Mouse (Mus musculus) stomach, postnatal 0 days (tissue): Measurements from ENCODE around the gene Mpc1. TPM values are rescaled to one million over a fixed set of nuclear protein-coding genes. Genes with fewer than 3 reads are reported as not detected.

Experiments
- ATAC-seq: fragments of 200-750 bp; cut with Nextera tagmentation; 2 replicates; pipeline ENCODE4 v1.8.0; 2017; ENCODE audit not compliant: low FRiP score, low TSS enrichment
- DNase-seq: peaks from one replicate; pipeline ENCODE4 v3.0.0-alpha.2; 2016; ENCODE audit warnings: low spot score
- H3K27ac ChIP-seq: fragments of 300-500 bp; sonication (generic); replicated peaks from 2 replicates; pipeline ENCODE4 v1.5.1; 2014; ENCODE audit warnings: mild to moderate bottlenecking, control low read depth
- H3K27me3 ChIP-seq: fragments of 300-500 bp; sonication (generic); 2 replicates; pipeline ENCODE4 v1.6.1; 2014; ENCODE audit warnings: low read length; ENCODE audit not compliant: control insufficient read depth, insufficient read depth
- H3K36me3 ChIP-seq: fragments of 300-500 bp; sonication (generic); 2 replicates; pipeline ENCODE4 v1.6.1; 2014; ENCODE audit warnings: low read length, mixed read lengths; ENCODE audit not compliant: control insufficient read depth, insufficient read depth
- H3K4me1 ChIP-seq: fragments of 300-500 bp; sonication (generic); replicated peaks from 2 replicates; pipeline ENCODE4 v1.6.1; 2014; ENCODE audit warnings: antibody characterized with exemption; ENCODE audit not compliant: control insufficient read depth, insufficient read depth
- H3K4me2 ChIP-seq: fragments of 300-500 bp; sonication (generic); replicated peaks from 2 replicates; pipeline ENCODE4 v1.6.1; 2014; ENCODE audit warnings: low read depth, mild to moderate bottlenecking, control low read depth, moderate library complexity
- H3K4me3 ChIP-seq: fragments of 300-500 bp; sonication (generic); 2 replicates; pipeline ENCODE4 v1.5.1; 2014; ENCODE audit warnings: low read depth, low read length, control low read depth
- H3K9ac ChIP-seq: fragments of 300-500 bp; sonication (generic); 2 replicates; pipeline ENCODE4 v1.6.1; 2014; ENCODE audit warnings: mild to moderate bottlenecking, low read length, control low read depth, mixed read lengths
- H3K9me3 ChIP-seq: fragments of 300-500 bp; sonication (generic); 2 replicates; pipeline ENCODE4 v1.6.1; 2016; ENCODE audit warnings: low read length; ENCODE audit not compliant: control insufficient read depth
- CTCF ChIP-seq: IDR thresholded peaks from 2 replicates; pipeline ENCODE4 v1.5.1; 2016; ENCODE audit warnings: antibody characterized with exemption, low read depth, mild to moderate bottlenecking, moderate library complexity
- EP300 ChIP-seq: optimal IDR thresholded peaks from 2 replicates; pipeline ENCODE3; 2016; ENCODE audit warnings: antibody characterized with exemption
- WGBS: fragments of 180-500 bp; shearing (Covaris S2); extraction: QIAGEN DNeasy Blood & Tissue Kit; methylation state at CpG from one replicate; pipeline ENCODE4 v1.1.7; 2014; 5-methylcytosine and 5-hydroxymethylcytosine counted together
- polyA plus RNA-seq: library from polyadenylated mRNA; unstranded; fragments of >200 nt; fragmentation: Nextera tagmentation; extraction: Ambion mirVana; gene quantifications from 2 replicates; pipeline ENCODE4 v1.2.1, GENCODE M21; 2015

The Mpc1 gene
- polyA plus RNA-seq, 1 experiment from 2014 or later, result 292 TPM

DNA sequence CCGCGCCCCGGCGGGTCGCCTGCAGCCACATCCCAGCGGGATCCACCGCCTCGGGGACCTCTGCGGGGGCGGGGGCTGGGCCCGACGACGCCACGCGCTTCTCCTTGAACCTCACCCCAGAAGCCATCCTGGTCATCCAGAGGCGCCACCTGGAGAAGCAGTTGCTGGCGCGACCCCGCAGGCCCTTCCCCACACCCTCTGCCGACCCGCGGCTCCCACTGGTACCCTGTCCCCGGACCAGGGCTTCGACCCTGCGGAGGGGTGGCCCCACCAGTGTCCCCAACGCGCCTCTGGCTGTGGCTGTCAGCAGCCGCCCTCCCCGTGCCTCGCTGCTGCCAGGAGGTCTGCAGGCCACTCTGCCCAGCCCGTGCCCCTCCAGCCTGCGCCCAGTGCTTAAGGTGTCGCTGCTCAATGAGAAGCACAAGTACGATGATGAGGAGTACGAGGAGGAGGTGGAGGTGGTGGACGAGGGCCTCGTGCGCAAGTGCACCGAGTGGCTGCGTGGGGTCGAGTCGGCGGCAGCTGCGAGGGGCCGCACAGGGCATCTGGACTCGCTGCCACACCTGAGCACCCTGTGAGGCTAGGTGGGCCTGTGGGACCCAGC is 58.8 kb downstream of the Mpc1 start:
- Histone ChIP-seq H3K36me3 (no peaks in the 10 kb centered on the region), H3K4me3 (peak overlapping the region; percentile 54), H3K4me2 (peak overlapping the region; percentile 97), H3K9me3 (no peaks in the 10 kb centered on the region), H3K27ac (no peak overlapping the region), H3K27me3 (peaks cover 8% of the 10 kb centered on the region), H3K4me1 (peaks cover 6% of the 10 kb centered on the region), H3K9ac (peak overlapping the region; percentile 54)
- DNase-seq (no peak), ATAC-seq (peak; percentile 32; the same call in 1 of the 2 replicates)
- WGBS, result 21% methylated on average over 41 of the region's 46 CpGs
- no peak for TF ChIP-seq CTCF
- TF ChIP-seq EP300, result no peak

DNA sequence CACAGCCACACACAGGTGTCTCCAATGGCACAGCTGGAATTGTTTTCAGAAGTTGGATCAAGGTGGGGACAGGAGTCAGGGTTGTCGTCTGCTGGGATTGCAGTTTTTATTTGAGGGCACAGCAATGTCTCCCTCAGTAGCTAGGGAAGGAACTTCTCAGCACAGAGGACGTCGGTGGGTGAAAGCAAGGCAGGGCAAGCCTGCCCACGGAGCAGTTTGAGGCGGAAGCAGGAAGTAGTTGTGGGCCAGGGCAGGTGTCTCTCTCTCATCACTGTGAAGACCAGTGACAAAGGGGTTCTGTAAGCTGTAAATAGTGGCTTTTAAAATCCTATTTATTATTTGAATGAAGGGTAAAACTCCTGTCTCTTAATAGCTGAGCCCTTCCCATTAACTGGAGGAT is 60.0 kb downstream of the Mpc1 start:
- Histone ChIP-seq H3K4me2 (no peak overlapping the region), H3K4me3 (no peak overlapping the region), H3K36me3 (no peaks in the 10 kb centered on the region), H3K27ac (no peak overlapping the region), H3K9ac (no peak overlapping the region), H3K27me3 (peaks cover 8% of the 10 kb centered on the region), H3K9me3 (no peaks in the 10 kb centered on the region), H3K4me1 (peaks cover 6% of the 10 kb centered on the region)
- TF ChIP-seq CTCF (no peak), EP300 (no peak)
- ATAC-seq (peak; percentile 70; the same call in 1 of the 2 replicates), DNase-seq (peak; percentile 37)
- WGBS, result 27% methylated on average over 5 of the region's 5 CpGs

DNA sequence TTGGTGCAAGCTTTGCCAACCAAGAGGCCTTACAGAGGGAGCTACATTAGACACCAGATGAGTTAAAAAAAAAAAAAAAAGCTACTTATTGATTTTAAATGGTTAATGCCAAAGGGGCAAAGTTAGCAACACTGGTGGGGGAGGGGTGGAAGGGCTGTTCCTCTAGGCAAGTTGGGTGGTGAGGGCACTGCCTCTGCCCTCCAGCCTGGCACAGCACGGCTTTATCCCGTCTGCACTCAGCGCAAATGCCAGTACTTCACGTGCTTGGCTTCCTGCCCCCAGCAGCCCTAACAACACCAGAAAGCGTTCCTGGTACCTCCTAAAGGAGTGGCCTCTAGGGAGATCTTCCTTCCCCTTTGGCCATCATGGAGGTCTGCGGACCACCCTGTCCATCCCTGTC is 60.7 kb downstream of the Mpc1 start:
- no peaks in the 10 kb centered on the region for H3K9me3 ChIP-seq
- DNase-seq (peak; percentile 45), ATAC-seq (no peak)
- 64% methylated on average over 6 of the region's 6 CpGs for WGBS
- H3K4me1 ChIP-seq, result peaks cover 6% of the 10 kb centered on the region
- peaks cover 8% of the 10 kb centered on the region for H3K27me3 ChIP-seq
- TF ChIP-seq EP300 (no peak), CTCF (no peak)
- no peak overlapping the region for H3K9ac ChIP-seq
- no peaks in the 10 kb centered on the region for H3K36me3 ChIP-seq
- H3K27ac ChIP-seq, result no peak overlapping the region
- H3K4me2 ChIP-seq, result no peak overlapping the region
- H3K4me3 ChIP-seq, result no peak overlapping the region

Other genes starting within 250 kb of the Mpc1 start
- 0.23 TPM in 1 of 2 replicates, not detected in the other for gene Gm49673, start 135.1 kb upstream of the Mpc1 start, polyA plus RNA-seq
- gene Rnaset2a, start 134.8 kb upstream of the Mpc1 start, polyA plus RNA-seq, result 43.3 and 44.8 TPM in 2 replicates
- 12.7 and 12.8 TPM in 2 replicates for gene Fgfr1op, start 117.4 kb upstream of the Mpc1 start, polyA plus RNA-seq
- gene Ccr6, start 46.9 kb upstream of the Mpc1 start, polyA plus RNA-seq, result 0.13 and 0.17 TPM in 2 replicates
- 96.2 and 104 TPM in 2 replicates for gene Sft2d1, start 28.2 kb downstream of the Mpc1 start, polyA plus RNA-seq
- 0.50 and 0.62 TPM in 2 replicates for gene Prr18, start 54.6 kb downstream of the Mpc1 start, polyA plus RNA-seq
- gene T2, start 73.1 kb downstream of the Mpc1 start, polyA plus RNA-seq, result 0.13 and 0.18 TPM in 2 replicates
- not detected in 2 replicates for gene T, start 151.5 kb downstream of the Mpc1 start, polyA plus RNA-seq
- gene Pde10a, start 242.5 kb downstream of the Mpc1 start, polyA plus RNA-seq, result 0.69 and 0.98 TPM in 2 replicates